1 mouse cellular context compared by ENCODE assay signal in genomic region chr15:103245616-103246015, GRCm38 (mm10).
TF ChIP-seq lines count a peak whose summit lies in the region.

No protein-coding gene starts in this region.

TF ChIP-seq in CH12.LX, 34 proteins besides CTCF, POLR2A, EP300 and RAD21 (continued from another document):
- TF ChIP-seq KAT2A (IDR thresholded peaks at IDR 0.05; ENCODE audit: insufficient replicate concordance, low read length) (no peak), ZNF384 (IDR thresholded peaks at IDR 0.05; ENCODE audit: low read depth, low read length) (no peak), NELFE (IDR thresholded peaks at IDR 0.05; ENCODE audit: low read depth, low read length) (0 out of 2 replicates have a peak, but pooled peaks have one; percentile 35), HCFC1 (IDR thresholded peaks at IDR 0.05; ENCODE audit: low read depth, low read length) (no peak), MEF2A (IDR thresholded peaks at IDR 0.05; ENCODE audit: borderline replicate concordance, low read depth, low read length) (no peak), MYC (IDR thresholded peaks at IDR 0.05; ENCODE audit: low read depth, low read length) (no peak), ELF1 (IDR thresholded peaks at IDR 0.05; ENCODE audit: low read depth, low read length) (no peak), ZMIZ1 (IDR thresholded peaks at IDR 0.05; ENCODE audit: low read depth, low read length) (peak; percentile 89), SIN3A (IDR thresholded peaks at IDR 0.05; ENCODE audit: low read length) (peak; percentile 43; the same call in 1 of the 2 replicates), POLR2AphosphoS2 (IDR thresholded peaks at IDR 0.05; ENCODE audit: low read depth, low read length) (peak; percentile 88; the same call in 1 of the 2 replicates), USF2 (conservative IDR thresholded peaks at IDR 0.05; ENCODE audit: low read depth, low read length) (no peak), MXI1 (IDR thresholded peaks at IDR 0.05; ENCODE audit: low read depth, low read length) (no peak), CHD2 (IDR thresholded peaks at IDR 0.05; ENCODE audit: low read length) (peak; percentile 33; the same call in 1 of the 2 replicates)
